Mouse (Mus musculus) megakaryocyte, embryonic 14.5 days (primary cell): ENCODE results near the gene Agxt.

Experiments used
- FLI1 ChIP-seq: IDR thresholded peaks from 2 replicates; pipeline ENCODE4 v1.6.1; 2012; ENCODE audit warnings: low read length, inconsistent platforms, mixed read lengths
- GATA1 ChIP-seq: IDR thresholded peaks from 3 replicates; pipeline ENCODE4 v1.6.1; 2012; ENCODE audit warnings: mixed read lengths, low read length, inconsistent platforms, borderline replicate concordance

GRCm38 (mm10) chr1:93161350-93161749, 26.3 kb downstream of the Agxt start:
- TF ChIP-seq FLI1: no peak
- TF ChIP-seq GATA1: no peak
